12 mouse cellular contexts compared by ENCODE assay signal in genomic region chr14:79030715-79031114, GRCm38 (mm10).
DNase-seq lines count a peak whose midpoint lies in the region; TF ChIP-seq lines count a peak whose summit lies in the region.
"Had no signal": no experiment of that assay in that cellular context is flagged by ENCODE, and none has a peak within 500 bp of the region (broad histone marks: within the 10 kb centered on the region; RNA-seq: fewer than 3 reads in every experiment).

No protein-coding gene starts in this region.

- peak; percentile 43 for TF ChIP-seq CTCF in layer of hippocampus, adult 2 months (conservative IDR thresholded peaks at IDR 0.05)
- TF ChIP-seq CTCF in CH12.LX (conservative IDR thresholded peaks at IDR 0.05 in 1 of 2, IDR thresholded peaks at IDR 0.05 in 1 of 2; ENCODE audit: low read depth in 2 of 2, low read length in 2 of 2): peak in 1 of 2 experiments; percentile 63; a peak in 2 of 4 replicates

- TF ChIP-seq RAD21 in CH12.LX (IDR thresholded peaks at IDR 0.05; ENCODE audit: low read depth, low read length): peak; percentile 41

- dilution Hi-C loops in CH12.LX (cut with MboI; ENCODE audit: extremely low pct_ligation_motif_present, extremely low pct_unique_long_range_greater_than_20kb, low sequenced_read_pairs): no loop called here

- no peaks in the 10 kb centered on the region; a peak in 1 of 4 replicates for H3K4me1 ChIP-seq in CH12.LX (ENCODE audit: control insufficient read depth in 1 of 2, insufficient read depth in 2 of 2)
- H3K4me1 ChIP-seq: neural tube, embryonic 12.5 days had no signal

- H3K9ac ChIP-seq in CH12.LX (ENCODE audit: insufficient read depth, low read depth): no peak overlapping the region
- H3K9ac ChIP-seq: liver, embryonic 12.5 days; neural tube, embryonic 12.5 days had no signal

- no peak overlapping the region for H3K4me3 ChIP-seq in layer of hippocampus, adult 2 months
- H3K4me3 ChIP-seq in CH12.LX (replicated peaks in 1 of 3; ENCODE audit: low read depth in 2 of 3, low read length in 2 of 3, poor library complexity in 1 of 3): no peak overlapping the region
- H3K4me3 ChIP-seq: liver, embryonic 12.5 days; midbrain, embryonic 10.5 days; neural tube, embryonic 12.5 days had no signal

- H3K9me3 ChIP-seq in CH12.LX (replicated peaks; ENCODE audit: low read length): no peaks in the 10 kb centered on the region
- H3K9me3 ChIP-seq: liver, embryonic 12.5 days; midbrain, embryonic 10.5 days; neural tube, embryonic 12.5 days had no signal

- intact Hi-C loops in gastrocnemius, postnatal 14 days (cut with DNase I; ENCODE audit: low total_unique reads): no loop called here

- peaks cover 4 to 48% of the 10 kb centered on the region in 2 experiments for H3K36me3 ChIP-seq in CH12.LX (replicated peaks in 1 of 2; ENCODE audit: control insufficient read depth in 1 of 2, insufficient read depth in 1 of 2, low read length in 1 of 2)
- H3K36me3 ChIP-seq: midbrain, embryonic 10.5 days; neural tube, embryonic 12.5 days had no signal

- H3K27me3 ChIP-seq in CH12.LX (replicated peaks): no peaks in the 10 kb centered on the region
- H3K27me3 ChIP-seq: liver, embryonic 12.5 days; neural tube, embryonic 12.5 days had no signal

- no peak for TF ChIP-seq EP300 in CH12.LX (IDR thresholded peaks at IDR 0.05; ENCODE audit: low read length)

- no peak for DNase-seq in layer of hippocampus, adult 2 months (ENCODE audit: low spot score in 2 of 2)
- DNase-seq in layer of hippocampus, adult 11-12 months (ENCODE audit: low spot score): no peak
- DNase-seq in A20 (ENCODE audit: low read depth, low spot score): peak; percentile 23
- peak; percentile 43 for DNase-seq in CH12.LX (ENCODE audit: extremely low read depth)
- peak; percentile 3 for DNase-seq in c-Kit-positive CD71-negative TER-119-negative erythroid progenitor cells, embryonic 14.5 days (ENCODE audit: low read depth)
- DNase-seq in frontal cortex, postnatal 14 days (ENCODE audit: low spot score in 2 of 2): no peak
- no peak for DNase-seq in embryo, embryonic 10.5 days (ENCODE audit: low spot score)
- no peak for DNase-seq in gastrocnemius, postnatal 14 days
- DNase-seq: cerebellum, adult 9-11 months had no signal

- H3K4me2 ChIP-seq in CH12.LX (ENCODE audit: insufficient read depth, low read depth, poor library complexity, severe bottlenecking): no peak overlapping the region
- H3K4me2 ChIP-seq: liver, embryonic 12.5 days; neural tube, embryonic 12.5 days had no signal

- no peaks in the 10 kb centered on the region for H3K79me2 ChIP-seq in CH12.LX (replicated peaks; ENCODE audit: control insufficient read depth, extremely low read depth, insufficient read depth, poor library complexity, severe bottlenecking)

- TF ChIP-seq POLR2A in CH12.LX (IDR thresholded peaks at IDR 0.05; ENCODE audit: low read depth, low read length): no peak

- H3K27ac ChIP-seq in layer of hippocampus, adult 2 months: peak overlapping the region; percentile 86
- no peak overlapping the region for H3K27ac ChIP-seq in CH12.LX (ENCODE audit: insufficient read depth, low read depth)
- H3K27ac ChIP-seq: liver, embryonic 12.5 days; midbrain, embryonic 10.5 days; neural tube, embryonic 12.5 days had no signal

- in situ Hi-C loops in CH12.LX (cut with MboI; ENCODE audit: low pct_ligation_motif_present, low pct_unique_long_range_greater_than_20kb, low sequenced_read_pairs): loop anchor here (10.0 kb wide), 1 partner anchor 356 kb away; no protein-coding TSS in a partner anchor

TF ChIP-seq in CH12.LX, 34 proteins besides CTCF, POLR2A, EP300 and RAD21:
- TF ChIP-seq SMC3 (IDR thresholded peaks at IDR 0.05; ENCODE audit: low read depth, low read length): peak; percentile 62
- no peak for TF ChIP-seq ETS1 (conservative IDR thresholded peaks at IDR 0.05; ENCODE audit: low read depth, low read length)
- TF ChIP-seq ZMIZ1 (IDR thresholded peaks at IDR 0.05; ENCODE audit: low read depth, low read length): no peak
- TF ChIP-seq ZKSCAN1 (IDR thresholded peaks at IDR 0.05; ENCODE audit: borderline replicate concordance, low read depth, low read length): no peak
- no peak for TF ChIP-seq CHD2 (IDR thresholded peaks at IDR 0.05; ENCODE audit: low read length)

Comparison
In these comparisons a context has a peak if more than half of its experiments do, and no peak if none do; other contexts are left out.
1. DNase-seq: peak in A20 (single experiment), CH12.LX (single experiment) and c-Kit-positive CD71-negative TER-119-negative erythroid progenitor cells, embryonic 14.5 days (single experiment); none in layer of hippocampus, adult 2 months (0 of 2), layer of hippocampus, adult 11-12 months (single experiment), frontal cortex, postnatal 14 days (0 of 2), embryo, embryonic 10.5 days (single experiment) and gastrocnemius, postnatal 14 days (single experiment).